Mouse (Mus musculus) lung, postnatal 0 days (tissue): Measurements from ENCODE around the gene Slc35e1.

Source experiments
- CTCF ChIP-seq: IDR thresholded peaks from 2 replicates; pipeline ENCODE4 v1.5.1; 2016; ENCODE audit warnings: antibody characterized with exemption, mild to moderate bottlenecking
- EP300 ChIP-seq: IDR thresholded peaks from 2 replicates; pipeline ENCODE4 v1.6.1; 2016; ENCODE audit warnings: antibody characterized with exemption, mild to moderate bottlenecking, control low read depth

- TF ChIP-seq CTCF = no peak
- no peak for TF ChIP-seq EP300
Measured at GRCm38 (mm10) chr8:72534888-72535287, 42.5 kb upstream of the Slc35e1 start.
